Mouse (Mus musculus) heart, embryonic 11.5 days (tissue): ENCODE results near the gene Vmn1r94. TPM values are rescaled to one million over a fixed set of nuclear protein-coding genes. Genes with fewer than 3 reads are reported as not detected.
"Not testable (repeated sequence)": the region's sequence is repeated elsewhere in the genome, so short reads cannot be mapped to it uniquely, and the experiment has no call there.

Source experiments
- ATAC-seq: fragments of 200-750 bp; cut with Nextera tagmentation; replicated peaks from 2 replicates; pipeline ENCODE4 v1.8.0; 2017; ENCODE audit warnings: moderate library complexity; ENCODE audit not compliant: insufficient number of reproducible peaks, low FRiP score, low TSS enrichment
- H3K27ac ChIP-seq: fragments of 300-500 bp; sonication (generic); 2 replicates; pipeline ENCODE4 v1.5.1; 2014; ENCODE audit warnings: mild to moderate bottlenecking, low read depth, low read length
- H3K27me3 ChIP-seq: fragments of 300-500 bp; sonication (generic); 2 replicates; pipeline ENCODE4 v1.6.1; 2014; ENCODE audit warnings: mild to moderate bottlenecking, low read length, mixed read lengths; ENCODE audit not compliant: control insufficient read depth, insufficient read depth
- H3K36me3 ChIP-seq: fragments of 300-500 bp; sonication (generic); 2 replicates; pipeline ENCODE4 v1.6.1; 2014; ENCODE audit warnings: mild to moderate bottlenecking, low read length, moderate library complexity, mixed read lengths; ENCODE audit not compliant: control insufficient read depth, insufficient read depth
- H3K4me1 ChIP-seq: fragments of 300-500 bp; sonication (generic); 2 replicates; pipeline ENCODE4 v1.6.1; 2014; ENCODE audit warnings: low read length; ENCODE audit not compliant: control insufficient read depth, insufficient read depth
- H3K4me2 ChIP-seq: fragments of 300-500 bp; sonication (generic); 2 replicates; pipeline ENCODE4 v1.6.1; 2014; ENCODE audit warnings: mild to moderate bottlenecking, moderate library complexity
- H3K4me3 ChIP-seq: fragments of 300-500 bp; sonication (generic); 2 replicates; pipeline ENCODE4 v1.5.1; 2014; ENCODE audit warnings: low read depth, low read length
- H3K9ac ChIP-seq: fragments of 300-500 bp; sonication (generic); 2 replicates; pipeline ENCODE4 v1.6.1; 2014; ENCODE audit warnings: mild to moderate bottlenecking, low read depth, low read length, moderate library complexity
- H3K9me3 ChIP-seq: fragments of 300-500 bp; sonication (generic); replicated peaks from 2 replicates; pipeline ENCODE4 v1.6.1; 2016; ENCODE audit warnings: low read length; ENCODE audit not compliant: control insufficient read depth
- WGBS: fragments of 180-500 bp; shearing (Covaris S2); extraction: QIAGEN DNeasy Blood & Tissue Kit; methylation state at CpG from one replicate; pipeline ENCODE4 v1.1.7; 2014; ENCODE audit not compliant: insufficient replicate concordance; 5-methylcytosine and 5-hydroxymethylcytosine counted together
- polyA plus RNA-seq: library from polyadenylated mRNA; unstranded; fragments of >200 nt; fragmentation: Nextera tagmentation; extraction: Ambion mirVana; gene quantifications from 2 replicates; pipeline ENCODE4 v1.2.1, GENCODE M21; 2014

The Vmn1r94 gene
- not detected in 2 replicates for polyA plus RNA-seq

- not testable (repeated sequence) for H3K27ac ChIP-seq, H3K4me2 ChIP-seq, H3K4me3 ChIP-seq, H3K27me3 ChIP-seq, ATAC-seq, H3K9ac ChIP-seq, H3K4me1 ChIP-seq, H3K9me3 ChIP-seq, H3K36me3 ChIP-seq
- no CpG with 5 or more reads among the region's 3 CpGs for WGBS
Measured at GRCm38 (mm10) chr7:20168277-20168676, at the start of gene Vmn1r94. TSS of gene Vmn1r94 (minus strand) at chr7:20168377.

GRCm38 (mm10) chr7:20205507-20205906 lies 37.3 kb upstream of the Vmn1r94 start, which contains the start of gene Gm6164:
TSS of gene Gm6164 (minus strand) at chr7:20205607.
- H3K4me1 ChIP-seq, H3K36me3 ChIP-seq, H3K27ac ChIP-seq, H3K27me3 ChIP-seq, H3K9ac ChIP-seq, H3K4me2 ChIP-seq, H3K4me3 ChIP-seq, H3K9me3 ChIP-seq, ATAC-seq: not testable (repeated sequence)
- WGBS = no CpG with 5 or more reads among the region's 2 CpGs

- H3K27ac ChIP-seq, H3K4me2 ChIP-seq, H3K36me3 ChIP-seq, H3K27me3 ChIP-seq, H3K4me3 ChIP-seq, ATAC-seq, H3K9ac ChIP-seq, H3K9me3 ChIP-seq, H3K4me1 ChIP-seq: not testable (repeated sequence)
- WGBS = no CpG with 5 or more reads among the region's 3 CpGs
Measured at GRCm38 (mm10) chr7:20193410-20193809, 25.2 kb upstream of the Vmn1r94 start, which contains the start of gene Vmn1r95. TSS of gene Vmn1r95 (plus strand) at chr7:20193710.

GRCm38 (mm10) chr7:20138988-20139387 lies 29.2 kb downstream of the Vmn1r94 start, which contains the start of gene Vmn1r93:
TSS of gene Vmn1r93 (minus strand) at chr7:20139088.
- not testable (repeated sequence) for ATAC-seq, H3K9ac ChIP-seq
- no CpG with 5 or more reads among the region's 5 CpGs for WGBS

GRCm38 (mm10) chr7:20122479-20122878 lies 45.7 kb downstream of the Vmn1r94 start, which contains the start of gene Gm16442:
TSS of gene Gm16442 (minus strand) at chr7:20122579.
- no CpG with 5 or more reads among the region's 2 CpGs for WGBS
- not testable (repeated sequence) for H3K36me3 ChIP-seq, ATAC-seq, H3K9ac ChIP-seq, H3K4me3 ChIP-seq, H3K4me2 ChIP-seq, H3K9me3 ChIP-seq, H3K27me3 ChIP-seq, H3K4me1 ChIP-seq, H3K27ac ChIP-seq

More at GRCm38 (mm10) chr7:20138988-20139387, 29.2 kb downstream of the Vmn1r94 start, which contains the start of gene Vmn1r93:
- not testable (repeated sequence) for H3K4me3 ChIP-seq, H3K27me3 ChIP-seq, H3K27ac ChIP-seq, H3K4me1 ChIP-seq, H3K36me3 ChIP-seq, H3K4me2 ChIP-seq, H3K9me3 ChIP-seq

Other genes with a start within 250 kb of the Vmn1r94 start
- 12.0 and 13.0 TPM in 2 replicates for gene Pvr, start 247.2 kb downstream of the Vmn1r94 start, polyA plus RNA-seq
- 0.84 and 2.0 TPM in 2 replicates for gene Igsf23, start 217.6 kb downstream of the Vmn1r94 start, polyA plus RNA-seq
- not detected in 2 replicates for gene Ceacam20, start 203.0 kb downstream of the Vmn1r94 start, polyA plus RNA-seq
- not detected in 2 replicates for gene Nlrp9b, start 176.9 kb downstream of the Vmn1r94 start, polyA plus RNA-seq
- not detected in 2 replicates for gene Vmn1r91, start 68.7 kb downstream of the Vmn1r94 start, polyA plus RNA-seq
- gene Gm16442, start 45.8 kb downstream of the Vmn1r94 start, polyA plus RNA-seq = not detected in 2 replicates
- gene Vmn1r93, start 29.3 kb downstream of the Vmn1r94 start, polyA plus RNA-seq = not detected in 2 replicates
- gene Vmn1r95, start 25.3 kb upstream of the Vmn1r94 start, polyA plus RNA-seq = not detected in 2 replicates
- not detected in 2 replicates for gene Gm6164, start 37.2 kb upstream of the Vmn1r94 start, polyA plus RNA-seq
- not detected in 2 replicates for gene Gm4498, start 65.5 kb upstream of the Vmn1r94 start, polyA plus RNA-seq
- gene Gm5890, start 94.5 kb upstream of the Vmn1r94 start, polyA plus RNA-seq = not detected in 2 replicates
- not detected in 2 replicates for gene Gm4133, start 165.7 kb upstream of the Vmn1r94 start, polyA plus RNA-seq
- not detected in 2 replicates for gene Gm5728, start 207.0 kb upstream of the Vmn1r94 start, polyA plus RNA-seq
- gene Vmn1r100, start 249.6 kb upstream of the Vmn1r94 start, polyA plus RNA-seq = not detected in 2 replicates